Comparison of ENCODE assay signal across 1 mouse cellular context in genomic region chr10:94523297-94523696, GRCm38 (mm10).
TF ChIP-seq lines count a peak whose summit lies in the region.

No protein-coding gene starts in this region.

TF ChIP-seq in MEL, 35 proteins besides CTCF, POLR2A, EP300 and RAD21 (continued from another document):
- TF ChIP-seq HCFC1 (IDR thresholded peaks at IDR 0.05; ENCODE audit: low read depth, low read length) (no peak), NRF1 (IDR thresholded peaks at IDR 0.05; ENCODE audit: insufficient read depth, low read depth, low read length, poor library complexity, severe bottlenecking) (no peak), NELFE (IDR thresholded peaks at IDR 0.05; ENCODE audit: low read depth, low read length) (no peak), ZC3H11A (IDR thresholded peaks at IDR 0.05; ENCODE audit: low read depth, low read length) (no peak), MYB (IDR thresholded peaks at IDR 0.05; ENCODE audit: low read depth, low read length) (no peak), SMC3 (IDR thresholded peaks at IDR 0.05; ENCODE audit: low read depth, low read length) (no peak)
